Mouse (Mus musculus) ES-E14 (cell line): ENCODE results near the gene Arhgap40. TPM values are rescaled to one million over a fixed set of nuclear protein-coding genes. Genes with fewer than 3 reads are reported as not detected.

ENCODE experiments used
- DNase-seq: peaks from one replicate; pipeline ENCODE4 v3.0.0-alpha.2; 2013; ENCODE audit warnings: low read depth, low spot score
- H3K27ac ChIP-seq: 2 replicates; pipeline ENCODE4 v1.5.1; 2012; ENCODE audit warnings: low read depth, mild to moderate bottlenecking, low read length, moderate library complexity, mixed read lengths; ENCODE audit not compliant: poor library complexity, insufficient read depth, severe bottlenecking
- H3K36me3 ChIP-seq: 2 replicates; pipeline ENCODE4 v1.6.1; 2012; ENCODE audit warnings: mild to moderate bottlenecking, low read length, moderate library complexity, mixed read lengths; ENCODE audit not compliant: control insufficient read depth, poor library complexity, insufficient read depth, severe bottlenecking
- H3K4me1 ChIP-seq, 2 experiments: fragments of 150-350 bp in 1 of 2; sonication (generic) in 1 of 2; 2 replicates each; pipeline ENCODE4 v1.6.1; 2012; ENCODE audit warnings: low read length in 2 of 2, mild to moderate bottlenecking in 1 of 2, mixed read lengths in 1 of 2; ENCODE audit not compliant: control insufficient read depth in 2 of 2, insufficient read depth in 2 of 2, poor library complexity in 1 of 2
- H3K4me3 ChIP-seq, 2 experiments: fragments of 150-350 bp in 1 of 2; sonication (generic) in 1 of 2; 2 replicates each; pipeline ENCODE4 v1.5.1; 2012; ENCODE audit warnings: low read length in 2 of 2, low read depth in 1 of 2, mild to moderate bottlenecking in 1 of 2, mixed read lengths in 1 of 2; ENCODE audit not compliant: insufficient read depth in 1 of 2, poor library complexity in 1 of 2, severe bottlenecking in 1 of 2
- H3K9ac ChIP-seq: 2 replicates; pipeline ENCODE4 v1.6.1; 2012; ENCODE audit warnings: low read depth, mild to moderate bottlenecking, low read length, mixed read lengths; ENCODE audit not compliant: poor library complexity, insufficient read depth, severe bottlenecking
- H3K9me3 ChIP-seq: fragments of 150-350 bp; sonication (generic); 2 replicates; pipeline ENCODE4 v1.6.1; 2012; ENCODE audit warnings: low read depth, mild to moderate bottlenecking, low read length; ENCODE audit not compliant: control insufficient read depth, insufficient read depth
- CHD2 ChIP-seq: IDR thresholded peaks from 2 replicates; pipeline ENCODE4 v1.6.1; 2014; ENCODE audit warnings: mild to moderate bottlenecking, low read depth, low read length, inconsistent platforms
- HCFC1 ChIP-seq: IDR thresholded peaks from 2 replicates; pipeline ENCODE4 v1.6.1; 2012; ENCODE audit warnings: low read length, inconsistent platforms, borderline replicate concordance; ENCODE audit not compliant: insufficient read depth
- MAFK ChIP-seq: IDR thresholded peaks from 2 replicates; pipeline ENCODE4 v1.6.1; 2014; ENCODE audit warnings: mild to moderate bottlenecking, low read depth, low read length, inconsistent platforms; ENCODE audit not compliant: insufficient read depth
- ZC3H11A ChIP-seq: IDR thresholded peaks from 2 replicates; pipeline ENCODE4 v1.6.1; 2012; ENCODE audit warnings: low read depth, mild to moderate bottlenecking, inconsistent platforms, low read length, borderline replicate concordance
- ZNF384 ChIP-seq: IDR thresholded peaks from 2 replicates; pipeline ENCODE4 v1.6.1; 2012; ENCODE audit warnings: low read depth, low read length, inconsistent platforms
- in situ Hi-C, 2 experiments: fragments of 600-800 bp; cut with MboI; formaldehyde crosslinking; loops; one replicate each; pipeline ENCODE4 v1.15.1; 2025; ENCODE audit warnings: low sequenced_read_pairs in 2 of 2, inconsistent platforms in 1 of 2; ENCODE audit not compliant: unreplicated experiment in 2 of 2
- total RNA-seq: library from RNA; depleted of rRNA; stranded (reverse); fragments of 300-350 nt; gene quantifications from 2 replicates; pipeline ENCODE4 v1.2.3, GENCODE M21; 2012

Arhgap40 gene
- total RNA-seq, 1 experiment = 0.89 TPM

GRCm38 (mm10) chr2:158507046-158507445, 5.5 kb upstream of the Arhgap40 start:
- Histone ChIP-seq H3K4me3 (no peak overlapping the region), H3K4me1 (0 out of 4 replicates have a peak, but pooled peaks cover 0 to 4% of the 10 kb centered on the region in 2 experiments), H3K36me3 (no peaks in the 10 kb centered on the region), H3K9me3 (no peaks in the 10 kb centered on the region), H3K9ac (no peak overlapping the region), H3K27ac (no peak overlapping the region)
- in situ Hi-C loops = no loop called here
- DNase-seq = no peak
- no peak for TF ChIP-seq ZC3H11A
- TF ChIP-seq CHD2 = no peak
- no peak for TF ChIP-seq ZNF384
- TF ChIP-seq HCFC1 = no peak
- no peak for TF ChIP-seq MAFK

- Histone ChIP-seq H3K4me1 (0 out of 4 replicates have a peak, but pooled peaks cover 0 to 4% of the 10 kb centered on the region in 2 experiments), H3K4me3 (peak overlapping the region; percentile 2 to 54), H3K9me3 (no peaks in the 10 kb centered on the region), H3K9ac (0 out of 2 replicates have a peak overlapping the region, but pooled peaks have one; percentile 31), H3K27ac (no peak overlapping the region; the same call in 1 of the 2 replicates), H3K36me3 (no peaks in the 10 kb centered on the region)
- in situ Hi-C loops = no loop called here
- no peak for DNase-seq
- TF ChIP-seq CHD2 = no peak
- no peak for TF ChIP-seq ZNF384
- TF ChIP-seq HCFC1 = no peak
- no peak for TF ChIP-seq MAFK
- no peak for TF ChIP-seq ZC3H11A
Observed at GRCm38 (mm10) chr2:158510665-158511064, 1.9 kb upstream of the Arhgap40 start.

DNA sequence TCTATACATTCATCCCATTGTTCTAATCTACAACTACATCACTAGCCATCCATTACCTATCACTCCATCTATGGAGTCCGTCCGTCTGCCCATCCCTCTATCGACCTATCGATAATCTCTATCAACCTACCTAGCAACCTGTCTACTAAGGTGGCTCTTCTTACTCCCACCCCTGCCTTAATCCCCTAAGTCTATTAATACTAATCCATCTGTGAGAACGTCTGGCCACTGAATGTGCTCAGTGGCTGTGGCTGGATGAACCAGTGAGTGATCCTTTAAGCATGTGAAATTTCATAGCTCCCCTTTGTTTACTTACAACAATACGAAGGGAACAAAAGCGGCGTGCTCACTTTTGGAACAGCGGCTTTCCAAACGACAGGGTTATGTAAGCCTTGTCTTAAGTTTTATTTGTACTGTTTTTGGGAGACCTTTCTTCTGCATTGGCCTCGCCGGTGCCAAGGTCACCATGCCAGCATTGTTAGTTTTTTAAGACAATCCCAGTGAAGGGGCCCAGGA, 1.3 kb downstream of the Arhgap40 start:
- no peak for DNase-seq
- Histone ChIP-seq H3K4me3 (no peak overlapping the region), H3K9ac (no peak overlapping the region), H3K27ac (no peak overlapping the region), H3K4me1 (0 out of 4 replicates have a peak, but pooled peaks cover 0 to 4% of the 10 kb centered on the region in 2 experiments), H3K9me3 (no peaks in the 10 kb centered on the region), H3K36me3 (no peaks in the 10 kb centered on the region)
- in situ Hi-C loops = no loop called here
- TF ChIP-seq MAFK (no peak), ZC3H11A (no peak), ZNF384 (no peak), CHD2 (no peak), HCFC1 (no peak)

DNA sequence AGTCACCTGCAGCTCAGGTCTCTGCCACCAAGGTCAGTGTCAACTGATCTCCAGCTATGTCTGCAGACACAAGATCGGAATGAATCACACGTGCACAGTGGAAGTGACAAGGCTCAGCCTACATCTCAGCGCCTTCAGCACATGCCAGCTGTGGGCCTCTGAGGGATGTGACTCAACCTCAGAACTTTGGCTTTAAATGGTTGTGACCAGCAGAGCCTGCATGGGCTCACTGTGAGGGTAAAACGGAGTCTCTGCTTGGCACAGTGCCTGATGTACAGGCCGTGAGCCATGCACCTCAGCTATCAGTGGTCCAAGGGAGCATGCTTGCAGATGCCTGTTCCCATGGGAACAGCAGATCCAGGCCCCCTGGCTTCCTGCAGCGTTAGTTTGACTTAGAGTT, 6.0 kb downstream of the Arhgap40 start:
- no peak overlapping the region for H3K4me3 ChIP-seq
- no peaks in the 10 kb centered on the region for H3K36me3 ChIP-seq
- no peaks in the 10 kb centered on the region for H3K9me3 ChIP-seq
- H3K9ac ChIP-seq = no peak overlapping the region
- no peak for DNase-seq
- H3K4me1 ChIP-seq = no peaks in the 10 kb centered on the region
- in situ Hi-C loops = no loop called here
- no peak overlapping the region for H3K27ac ChIP-seq
- TF ChIP-seq MAFK (no peak), HCFC1 (no peak), CHD2 (no peak), ZNF384 (no peak)

- no peak for DNase-seq
- Histone ChIP-seq H3K4me3 (no peak overlapping the region), H3K4me1 (no peaks in the 10 kb centered on the region), H3K27ac (no peak overlapping the region), H3K36me3 (no peaks in the 10 kb centered on the region), H3K9me3 (no peaks in the 10 kb centered on the region), H3K9ac (no peak overlapping the region)
- in situ Hi-C loops = no loop called here
- TF ChIP-seq CHD2 (no peak), MAFK (no peak), ZNF384 (no peak), ZC3H11A (no peak)
Observed at GRCm38 (mm10) chr2:158519071-158519470, 6.5 kb downstream of the Arhgap40 start.
